Mouse (Mus musculus): ENCODE data around the gene Grin2b. TPM values are rescaled to one million over a fixed set of nuclear protein-coding genes. Genes with fewer than 3 reads are reported as not detected.

The Grin2b gene
- polyA plus RNA-seq, 1 experiment from 2014 or later = 0.72 TPM

GRCm38 (mm10) chr6:136079991-136080734 is 93.1 kb downstream of the Grin2b start:
- no peak for DNase-seq (ENCODE audit: low spot score)

GRCm38 (mm10) chr6:136072326-136073054 is 100.8 kb downstream of the Grin2b start:
- Histone ChIP-seq H3K27ac (no peak overlapping the region), H3K27me3 (ENCODE audit: insufficient read depth, low read length) (no peaks in the 10 kb centered on the region), H3K36me3 (ENCODE audit: insufficient read depth, low read length) (no peaks in the 10 kb centered on the region), H3K4me1 (replicated peaks; ENCODE audit: insufficient read depth, low read length) (no peaks in the 10 kb centered on the region), H3K9ac (ENCODE audit: low read depth, low read length) (no peak overlapping the region), H3K9me3 (replicated peaks; ENCODE audit: low read length) (no peaks in the 10 kb centered on the region), H3K4me2 (ENCODE audit: low read length) (no peak overlapping the region), H3K4me3 (replicated peaks; ENCODE audit: low read depth, low read length) (no peak overlapping the region)
- ATAC-seq (replicated peaks; ENCODE audit: low FRiP score, low read depth) (no peak), DNase-seq (ENCODE audit: low spot score) (no peak)
- no peak for TF ChIP-seq CTCF (IDR thresholded peaks at IDR 0.05; ENCODE audit: low read depth)
- 88% methylated on average over 13 of the region's 13 CpGs for WGBS

More at GRCm38 (mm10) chr6:136079991-136080734, 93.1 kb downstream of the Grin2b start:
- Histone ChIP-seq H3K9me3 (replicated peaks; ENCODE audit: low read length) (no peaks in the 10 kb centered on the region), H3K4me3 (replicated peaks; ENCODE audit: low read depth, low read length) (no peak overlapping the region), H3K36me3 (ENCODE audit: insufficient read depth, low read length) (no peaks in the 10 kb centered on the region), H3K27me3 (ENCODE audit: insufficient read depth, low read length) (no peaks in the 10 kb centered on the region), H3K9ac (ENCODE audit: low read depth, low read length) (no peak overlapping the region), H3K4me1 (replicated peaks; ENCODE audit: insufficient read depth, low read length) (no peaks in the 10 kb centered on the region), H3K27ac (no peak overlapping the region), H3K4me2 (ENCODE audit: low read length) (no peak overlapping the region)
- WGBS = 60% methylated on average over 17 of the region's 17 CpGs
- TF ChIP-seq CTCF (IDR thresholded peaks at IDR 0.05; ENCODE audit: low read depth) = no peak
- ATAC-seq (replicated peaks; ENCODE audit: low FRiP score, low read depth) = no peak

DNA sequence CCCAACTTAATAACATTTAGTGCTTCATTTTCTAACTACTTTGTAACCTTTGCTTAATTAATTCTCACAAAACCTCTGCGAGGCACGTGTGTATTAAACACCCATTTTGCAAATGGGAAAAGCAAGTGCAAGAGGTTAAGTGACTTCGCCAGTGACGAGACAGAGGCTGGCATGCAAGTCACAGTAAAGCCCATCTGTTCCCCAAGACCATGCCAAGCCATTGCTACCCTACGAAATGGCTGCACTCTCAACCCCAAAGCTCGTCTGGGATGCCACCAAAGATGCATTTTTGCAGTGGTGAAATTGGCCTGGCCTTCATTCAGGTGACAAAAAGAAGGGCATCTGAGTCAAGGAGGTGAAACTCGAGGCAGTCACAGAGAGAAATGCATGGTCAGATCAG is 103.2 kb downstream of the Grin2b start:
- ATAC-seq (replicated peaks; ENCODE audit: low FRiP score, low read depth) = no peak
- DNase-seq (ENCODE audit: low spot score) = no peak
- no peaks in the 10 kb centered on the region for H3K9me3 ChIP-seq (replicated peaks; ENCODE audit: low read length)
- no peak overlapping the region for H3K9ac ChIP-seq (ENCODE audit: low read depth, low read length)
- no peak overlapping the region for H3K27ac ChIP-seq
- TF ChIP-seq CTCF (IDR thresholded peaks at IDR 0.05; ENCODE audit: low read depth) = no peak
- H3K4me3 ChIP-seq (replicated peaks; ENCODE audit: low read depth, low read length) = no peak overlapping the region
- no peaks in the 10 kb centered on the region for H3K36me3 ChIP-seq (ENCODE audit: insufficient read depth, low read length)
- H3K27me3 ChIP-seq (ENCODE audit: insufficient read depth, low read length) = no peaks in the 10 kb centered on the region
- H3K4me1 ChIP-seq (replicated peaks; ENCODE audit: insufficient read depth, low read length) = no peaks in the 10 kb centered on the region
- H3K4me2 ChIP-seq (ENCODE audit: low read length) = no peak overlapping the region
- WGBS = 80% methylated on average over 7 of the region's 7 CpGs

DNA sequence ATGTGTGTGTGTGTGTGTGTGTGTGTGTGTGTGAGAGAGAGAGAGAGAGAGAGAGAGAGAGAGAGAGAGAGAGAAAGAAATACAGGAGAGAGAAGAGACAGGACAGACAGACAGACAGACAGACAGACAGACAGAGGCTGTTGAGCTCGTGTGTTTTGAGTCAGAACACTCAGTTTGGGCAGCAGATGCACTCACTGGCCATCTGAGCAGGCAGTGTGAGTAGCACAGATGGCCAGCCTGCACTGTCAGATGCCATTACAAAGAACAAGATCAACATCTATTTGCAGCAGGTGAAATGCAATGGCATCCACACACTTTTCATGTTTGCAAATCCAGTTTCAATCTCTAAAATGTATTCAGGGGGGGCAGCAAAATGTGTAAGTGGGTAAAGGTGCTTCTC is 120.0 kb downstream of the Grin2b start:
- H3K27me3 ChIP-seq (ENCODE audit: insufficient read depth, low read length) = no peaks in the 10 kb centered on the region
- no peak overlapping the region for H3K9ac ChIP-seq (ENCODE audit: low read depth, low read length)
- 18% methylated on average over 1 of the region's 1 CpGs for WGBS

DNA sequence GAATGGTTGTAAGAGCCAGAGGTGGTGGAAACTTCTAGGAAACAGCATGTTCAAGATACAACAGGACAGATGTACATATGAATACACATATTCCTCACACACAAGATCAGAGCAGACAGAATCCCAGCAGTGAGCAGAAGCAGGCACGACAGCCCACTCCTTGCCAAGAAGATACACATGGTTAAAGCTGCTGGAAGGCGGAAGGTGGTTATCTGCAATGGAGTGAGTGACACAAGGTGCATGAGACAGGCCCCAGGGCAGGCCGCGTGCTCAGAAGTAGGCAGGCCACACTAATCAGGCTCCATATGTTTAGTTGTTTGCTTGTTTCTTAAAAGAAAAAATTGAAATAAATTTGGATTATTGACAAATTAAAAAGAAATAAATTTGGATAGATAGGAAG is 123.0 kb downstream of the Grin2b start:
- no peak overlapping the region for H3K9ac ChIP-seq (ENCODE audit: low read depth, low read length)
- H3K4me2 ChIP-seq (ENCODE audit: low read length) = no peak overlapping the region
- H3K9me3 ChIP-seq (replicated peaks; ENCODE audit: low read length) = no peaks in the 10 kb centered on the region
- ATAC-seq (replicated peaks; ENCODE audit: low FRiP score, low read depth) = no peak
- H3K4me3 ChIP-seq (replicated peaks; ENCODE audit: low read depth, low read length) = no peak overlapping the region
- H3K4me1 ChIP-seq (replicated peaks; ENCODE audit: insufficient read depth, low read length) = no peaks in the 10 kb centered on the region
- DNase-seq (ENCODE audit: low spot score) = no peak
- H3K27ac ChIP-seq = no peak overlapping the region
- 82% methylated on average over 4 of the region's 4 CpGs for WGBS
- TF ChIP-seq CTCF (IDR thresholded peaks at IDR 0.05; ENCODE audit: low read depth) = no peak
- H3K27me3 ChIP-seq (ENCODE audit: insufficient read depth, low read length) = no peaks in the 10 kb centered on the region
- no peaks in the 10 kb centered on the region for H3K36me3 ChIP-seq (ENCODE audit: insufficient read depth, low read length)

More for the DNA sequence above, 120.0 kb downstream of the Grin2b start:
- Histone ChIP-seq H3K27ac (no peak overlapping the region), H3K4me1 (replicated peaks; ENCODE audit: insufficient read depth, low read length) (no peaks in the 10 kb centered on the region), H3K4me2 (ENCODE audit: low read length) (no peak overlapping the region), H3K9me3 (replicated peaks; ENCODE audit: low read length) (no peaks in the 10 kb centered on the region), H3K36me3 (ENCODE audit: insufficient read depth, low read length) (no peaks in the 10 kb centered on the region), H3K4me3 (replicated peaks; ENCODE audit: low read depth, low read length) (no peak overlapping the region)
- no peak for TF ChIP-seq CTCF (IDR thresholded peaks at IDR 0.05; ENCODE audit: low read depth)
- DNase-seq (ENCODE audit: low spot score) (no peak), ATAC-seq (replicated peaks; ENCODE audit: low FRiP score, low read depth) (no peak)

GRCm38 (mm10) chr6:136048084-136048483 is 125.2 kb downstream of the Grin2b start:
- Histone ChIP-seq H3K9me3 (replicated peaks; ENCODE audit: low read length) (no peaks in the 10 kb centered on the region), H3K27ac (no peak overlapping the region), H3K36me3 (ENCODE audit: insufficient read depth, low read length) (no peaks in the 10 kb centered on the region), H3K27me3 (ENCODE audit: insufficient read depth, low read length) (no peaks in the 10 kb centered on the region), H3K9ac (ENCODE audit: low read depth, low read length) (no peak overlapping the region), H3K4me1 (replicated peaks; ENCODE audit: insufficient read depth, low read length) (no peaks in the 10 kb centered on the region), H3K4me3 (replicated peaks; ENCODE audit: low read depth, low read length) (no peak overlapping the region), H3K4me2 (ENCODE audit: low read length) (no peak overlapping the region)
- ATAC-seq (replicated peaks; ENCODE audit: low FRiP score, low read depth) (no peak), DNase-seq (ENCODE audit: low spot score) (no peak)
- 88% methylated on average over 2 of the region's 2 CpGs for WGBS
- no peak for TF ChIP-seq CTCF (IDR thresholded peaks at IDR 0.05; ENCODE audit: low read depth)

All from kidney, postnatal 0 days (tissue).